Mouse (Mus musculus) lung, postnatal 4 days (tissue): Measurements from ENCODE around the gene Ppp1r15a.

Source experiments
- DNase-seq, 2 experiments: peaks; one replicate each; pipeline ENCODE4 v3.0.0; 2021

Gene Ppp1r15a

DNA sequence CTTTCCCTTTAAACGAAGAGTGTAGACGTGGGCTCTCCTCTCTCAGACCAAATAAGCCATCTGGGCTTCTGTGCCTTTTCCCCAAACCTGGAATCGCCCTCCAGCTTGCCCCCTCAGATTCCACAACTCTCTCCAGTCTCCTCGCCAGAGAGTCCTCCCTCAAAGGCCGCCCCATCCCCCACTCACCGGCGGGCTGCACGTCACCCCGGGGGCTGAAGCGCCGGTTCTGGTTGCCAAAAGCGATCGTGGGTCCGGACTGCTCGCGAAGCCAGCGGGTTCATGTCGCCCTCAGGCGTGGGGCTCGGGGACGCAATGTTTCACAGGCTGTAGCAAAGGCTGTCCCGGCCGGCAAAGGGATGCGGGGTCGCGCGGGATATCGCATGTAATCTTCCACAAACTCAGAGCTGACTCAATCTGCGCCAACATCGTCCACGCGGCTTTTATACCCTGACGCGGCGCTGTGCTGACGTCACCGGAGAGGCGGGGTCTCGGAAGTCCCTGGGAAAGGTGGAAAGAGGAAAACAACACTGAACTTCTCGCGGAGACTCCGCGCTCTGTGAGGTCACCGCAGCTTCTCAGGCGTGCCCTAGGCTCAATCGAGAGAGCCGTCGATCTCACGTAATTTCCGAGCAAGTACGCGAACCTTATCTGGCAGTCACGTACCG is at the start of gene Ppp1r15a, which contains the start of gene Plekha4:
Gene Ppp1r15a, minus strand, starts transcription at position 460 of the 665 bp plus-strand sequence.
Gene Plekha4, plus strand, starts transcription at position 522 of the 665 bp plus-strand sequence.
- DNase-seq: peak; percentile 96 to 97

DNA sequence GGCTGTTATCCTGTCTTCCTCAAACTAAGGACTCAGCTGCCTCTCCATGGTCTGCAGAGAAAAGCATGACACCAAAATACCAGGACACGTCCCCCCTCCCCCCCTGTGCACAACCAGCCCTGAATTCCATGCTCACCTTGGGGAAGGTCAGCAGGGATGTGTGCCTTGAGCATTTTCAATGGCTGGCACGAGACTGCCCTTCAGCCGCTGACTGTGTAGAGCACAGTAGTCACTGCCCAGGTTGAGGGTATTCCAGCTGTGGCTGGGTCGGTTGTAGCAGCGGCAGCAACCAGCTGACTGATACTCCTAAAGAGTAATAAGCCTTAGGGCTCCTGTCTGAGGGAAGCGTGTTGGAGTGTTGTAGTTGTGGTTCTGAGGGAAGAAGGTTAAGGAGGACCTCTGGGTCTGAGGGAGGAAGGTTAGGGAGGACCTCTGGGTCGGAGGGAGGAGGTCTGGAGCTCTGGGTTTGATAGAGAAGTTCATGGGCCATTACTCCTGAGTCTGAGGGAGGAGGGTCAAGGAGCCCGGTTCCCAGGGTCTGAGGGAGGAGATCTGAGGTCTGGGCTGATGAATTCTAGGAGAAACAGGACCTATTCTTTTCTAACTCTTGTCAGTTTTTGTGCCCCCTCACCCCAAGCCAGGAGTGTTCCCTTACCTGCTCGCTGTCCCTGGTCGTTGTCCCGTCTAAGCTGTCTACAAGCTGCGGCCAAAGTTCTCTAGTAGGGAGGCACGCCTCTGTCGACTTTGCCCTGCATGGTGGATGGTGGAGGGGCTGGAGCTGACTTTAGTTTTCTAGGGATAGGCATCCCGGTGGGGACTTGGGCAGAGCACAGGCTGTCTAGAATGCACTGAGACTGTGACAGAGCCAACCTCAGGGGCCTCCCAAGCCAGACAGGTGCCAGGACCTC is 48.7 kb upstream of the Ppp1r15a start:
- DNase-seq: no peak

DNA sequence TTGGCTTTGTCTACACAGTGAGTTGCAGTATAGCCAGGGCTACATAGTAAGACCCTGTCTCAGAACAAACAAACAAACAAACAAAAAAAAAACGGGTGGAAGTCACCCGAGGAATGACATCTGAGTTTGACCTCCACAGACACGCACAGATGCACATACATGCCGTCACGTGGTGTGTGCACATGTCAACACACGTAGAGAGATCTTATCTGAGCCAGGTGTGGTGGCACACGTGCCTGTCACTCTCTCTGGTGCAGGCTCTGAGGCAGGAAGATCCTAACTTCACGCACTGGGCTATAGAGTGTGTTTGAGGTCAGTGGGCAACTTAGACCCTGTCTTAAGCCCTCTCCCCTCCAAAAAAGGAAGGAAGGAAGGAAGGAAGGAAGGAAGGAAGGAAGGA is 47.9 kb upstream of the Ppp1r15a start:
- no peak for DNase-seq

DNA sequence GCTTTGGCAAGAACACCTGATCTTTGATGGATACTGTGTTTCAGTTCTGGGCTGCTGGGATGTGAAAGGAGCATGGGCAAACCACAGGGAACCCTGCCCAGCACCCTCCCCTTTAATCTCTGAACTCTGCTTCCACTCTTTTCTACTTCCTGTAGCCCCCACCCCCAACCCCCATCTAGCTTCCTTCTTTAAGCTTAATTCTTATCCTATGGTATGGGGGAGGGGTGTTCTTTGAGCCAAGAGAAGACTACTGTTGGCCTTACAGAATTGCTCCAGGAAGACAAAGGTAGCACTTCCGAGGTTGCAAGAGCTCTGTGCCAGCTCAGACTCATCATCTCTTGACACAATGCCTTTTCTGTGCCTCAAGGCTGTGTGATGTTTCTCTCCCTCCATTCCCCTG is 45.9 kb upstream of the Ppp1r15a start:
- no peak for DNase-seq

DNA sequence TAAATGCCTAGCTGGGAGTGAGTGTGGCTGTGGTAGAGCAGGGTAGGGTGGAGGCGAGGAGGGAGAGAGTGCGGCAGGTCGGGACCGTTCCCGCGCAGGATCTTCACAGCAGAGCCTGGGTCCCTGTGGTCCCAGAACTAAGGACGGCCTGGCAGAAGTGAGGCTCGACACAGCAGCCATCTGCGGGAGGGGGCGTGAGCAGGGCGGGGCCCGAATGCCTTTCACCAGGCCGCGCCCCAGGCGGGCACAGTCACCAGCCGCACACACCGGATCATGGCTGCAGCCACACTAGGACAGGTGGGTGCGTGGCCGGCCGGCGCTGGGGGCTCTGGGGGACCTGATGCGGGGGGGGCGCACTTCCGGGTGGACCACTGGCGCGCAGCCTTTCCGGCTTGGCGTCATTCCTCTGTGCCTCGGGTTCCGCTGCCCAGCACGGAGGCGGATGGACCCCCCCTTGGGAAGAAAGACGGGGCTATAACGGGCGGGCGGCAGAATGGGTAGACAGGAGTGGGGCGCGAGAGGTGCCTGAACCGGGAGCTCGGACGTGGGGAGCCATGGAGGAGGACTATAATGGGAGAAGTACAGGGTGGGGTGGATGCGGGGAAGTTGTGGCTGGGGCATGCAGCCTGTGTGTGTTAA is 44.2 kb upstream of the Ppp1r15a start, which contains the start of gene Bcat2:
Gene Bcat2, plus strand, starts transcription at position 51 of the 639 bp plus-strand sequence.
- DNase-seq: peak; percentile 83 to 89

DNA sequence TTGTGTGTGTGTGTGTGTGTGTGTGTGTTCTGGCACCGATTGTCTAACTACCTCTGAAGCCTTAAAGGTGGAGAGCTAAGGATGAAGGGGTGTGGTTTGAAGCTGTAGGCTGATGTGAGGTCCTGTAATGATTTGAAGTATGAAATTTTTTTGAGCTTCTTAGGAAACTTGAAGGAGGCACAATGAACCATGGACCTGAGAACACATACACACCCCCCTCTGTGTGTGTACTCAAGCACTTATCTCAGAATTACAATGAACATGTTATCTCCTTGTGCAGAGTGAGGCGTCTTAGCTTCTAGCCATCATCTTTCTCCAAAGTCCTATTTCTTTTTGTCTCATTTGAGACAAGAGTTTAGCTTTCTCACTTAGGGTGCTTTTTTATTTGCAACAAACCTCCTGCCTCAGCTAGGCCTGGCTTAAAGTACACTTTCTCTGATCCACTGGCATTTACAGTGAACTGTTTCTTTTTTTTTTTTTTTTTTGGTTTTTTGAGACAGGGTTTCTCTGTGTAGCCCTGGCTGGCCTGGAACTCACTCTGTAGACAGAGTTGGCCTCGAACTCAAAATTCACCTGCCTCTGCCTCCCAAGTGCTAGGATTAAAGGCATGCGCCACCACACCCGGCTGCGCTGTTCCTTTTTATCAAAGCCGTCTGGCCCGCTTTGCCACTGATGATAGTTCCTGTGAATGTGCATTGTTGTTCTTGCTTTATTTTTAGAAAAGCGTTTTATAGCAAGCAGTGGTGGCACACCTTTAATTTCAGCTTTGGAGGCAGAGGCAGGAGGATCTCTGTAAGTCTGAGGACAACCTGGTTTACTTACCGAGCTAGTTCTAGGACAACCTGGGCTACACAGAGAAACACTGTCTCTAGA is 42.8 kb upstream of the Ppp1r15a start:
- no peak for DNase-seq

DNA sequence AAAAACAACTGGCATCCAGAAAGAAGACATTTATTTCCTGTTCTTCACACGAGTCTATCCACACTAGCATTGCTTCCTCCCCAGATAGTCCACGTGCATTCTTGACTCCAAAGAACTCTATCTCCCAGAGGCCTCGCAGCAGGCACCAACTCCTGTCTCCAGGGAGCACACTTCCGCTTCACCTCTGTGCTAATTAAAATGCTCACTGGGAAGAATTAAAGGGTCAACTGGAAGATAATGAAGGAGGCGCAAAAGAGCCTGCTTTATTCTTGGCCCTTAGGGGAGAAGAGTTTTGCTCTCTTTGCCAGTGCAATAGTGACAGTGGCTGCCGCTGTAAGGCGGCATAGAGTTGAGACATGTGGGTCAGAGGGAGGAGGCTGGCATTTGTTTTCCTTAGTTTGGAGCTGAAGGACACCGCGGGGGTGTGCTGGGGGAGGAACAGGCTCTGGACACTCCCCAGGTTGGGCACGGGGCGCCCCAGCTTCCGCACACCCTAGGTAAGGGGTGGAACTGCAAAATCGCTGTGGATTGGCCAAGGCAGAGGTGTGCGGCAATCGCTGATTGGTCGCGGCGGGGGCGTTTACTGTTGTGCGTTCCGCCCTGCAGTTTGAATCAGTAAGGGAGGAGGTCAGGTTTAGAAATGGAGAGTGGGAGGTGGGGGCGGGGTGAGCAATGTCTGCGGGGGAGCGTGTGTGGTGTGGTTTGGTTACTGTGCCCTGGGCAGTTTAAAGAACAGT is 41.9 kb upstream of the Ppp1r15a start:
- DNase-seq: peak; percentile 92 to 96

DNA sequence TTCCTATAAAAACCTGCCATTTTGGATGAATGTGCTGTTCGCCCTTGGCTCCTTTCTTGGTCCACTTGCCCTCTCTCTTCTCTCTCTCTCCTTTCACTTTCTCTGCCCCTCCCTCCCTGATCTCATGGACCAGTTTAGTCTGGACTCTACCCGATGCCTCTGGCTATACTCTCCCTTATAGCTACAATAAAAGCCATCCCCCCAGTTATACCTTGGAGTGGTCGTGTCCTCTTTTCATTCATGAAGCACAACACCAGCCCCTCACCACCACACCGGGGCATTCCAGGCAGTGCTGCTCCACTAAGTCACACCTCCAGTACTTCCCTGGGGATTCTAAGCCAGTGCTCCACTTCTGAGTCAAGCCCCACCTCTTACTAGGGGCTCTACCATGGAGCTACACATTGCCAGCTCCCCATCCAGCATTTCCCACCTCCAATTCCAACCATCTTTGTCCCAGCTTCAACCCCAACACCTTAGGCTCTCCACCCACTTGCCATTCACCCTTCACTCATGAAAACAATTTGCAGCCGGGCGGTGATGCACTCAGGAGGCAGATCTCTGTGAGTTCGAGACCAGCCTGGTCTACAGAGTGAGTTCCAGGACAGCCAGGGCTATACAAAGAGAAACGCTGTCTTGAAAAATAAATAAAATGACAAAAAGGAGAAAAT is 41.2 kb upstream of the Ppp1r15a start:
- DNase-seq: peak in 1 of 2 experiments; percentile 17

DNA sequence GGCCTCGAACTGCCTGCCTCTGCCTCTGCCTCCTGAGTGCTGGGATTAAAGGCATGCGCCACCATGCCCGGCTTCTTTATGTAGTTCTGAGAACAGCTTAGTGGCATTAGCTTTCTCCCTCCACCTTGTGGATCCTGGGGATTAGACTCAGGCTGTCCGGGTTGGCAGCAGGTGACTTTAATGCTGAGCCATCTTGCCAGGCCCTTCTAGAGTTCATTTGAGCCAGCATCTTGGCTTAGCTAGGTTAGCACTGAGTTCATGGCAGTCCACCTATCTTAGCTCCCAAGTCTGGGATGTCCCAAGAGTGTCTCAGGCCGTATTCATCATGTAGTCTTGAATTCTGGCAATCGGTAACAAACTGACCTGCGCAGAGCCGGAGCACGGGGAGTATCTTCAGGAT is 39.4 kb upstream of the Ppp1r15a start:
- no peak for DNase-seq

DNA sequence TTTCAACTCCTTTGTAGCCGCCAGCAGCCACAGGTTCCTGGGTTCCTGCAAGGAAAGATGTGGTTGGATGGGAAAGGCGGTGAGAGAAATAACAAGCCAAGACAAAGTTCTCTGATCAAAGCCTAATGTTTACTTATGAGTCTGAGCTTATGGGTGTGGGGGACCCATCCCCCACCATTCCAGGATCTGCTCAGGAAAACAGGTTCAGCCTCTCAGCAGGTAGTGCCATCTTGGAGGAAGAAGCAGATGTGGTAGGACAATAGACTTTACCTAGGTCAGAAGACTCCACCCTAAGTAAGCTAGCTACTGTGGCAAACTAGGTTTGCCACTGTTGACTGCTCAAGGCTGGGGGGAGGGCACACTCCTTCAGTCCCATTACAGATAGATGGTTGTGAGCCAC is 38.7 kb upstream of the Ppp1r15a start:
- peak in 1 of 2 experiments; percentile 11 for DNase-seq

DNA sequence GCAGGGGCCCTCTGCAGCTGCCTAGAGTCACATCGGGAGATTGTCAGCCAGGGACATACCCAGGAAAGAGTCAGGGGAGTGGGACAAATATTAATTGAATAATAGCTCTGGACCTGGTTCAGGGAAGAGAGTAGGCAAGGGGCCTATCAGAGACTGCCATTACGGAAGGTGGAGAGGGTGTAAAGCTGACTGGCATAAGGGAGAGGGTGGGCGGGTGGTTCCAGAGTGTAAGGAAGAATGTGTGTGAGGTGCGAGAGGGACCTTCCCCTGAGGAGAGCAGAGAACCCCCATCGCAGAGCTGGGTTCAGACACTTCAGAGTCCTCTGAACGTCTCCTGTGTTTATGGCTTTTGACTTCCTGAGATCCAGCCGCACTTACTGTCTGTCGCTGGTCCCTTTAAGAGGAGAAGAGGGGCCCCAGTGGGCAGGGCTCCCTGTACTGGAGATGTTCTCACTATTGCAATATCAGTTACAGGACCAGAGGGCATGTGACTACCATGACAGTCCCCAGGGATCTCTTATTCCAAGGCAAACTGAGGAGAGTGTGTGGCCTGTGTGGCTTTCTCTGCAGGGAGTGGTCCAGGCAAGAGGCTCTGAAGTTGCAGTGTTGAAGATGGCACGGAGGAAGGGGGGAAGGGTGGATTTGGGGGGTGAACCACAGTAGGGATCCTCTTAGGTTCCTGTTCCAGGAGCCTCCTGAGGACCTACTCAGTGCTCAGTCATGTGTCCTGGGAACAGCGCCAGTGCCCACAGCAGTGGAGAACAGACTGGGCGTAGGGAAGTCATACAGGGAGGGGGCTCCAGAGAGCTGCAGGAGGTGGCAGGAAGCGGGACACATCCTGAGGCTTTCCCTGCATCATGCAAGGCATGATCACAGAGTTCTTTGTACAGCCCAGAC is 35.8 kb upstream of the Ppp1r15a start:
- peak in 1 of 2 experiments; percentile 25 for DNase-seq

DNA sequence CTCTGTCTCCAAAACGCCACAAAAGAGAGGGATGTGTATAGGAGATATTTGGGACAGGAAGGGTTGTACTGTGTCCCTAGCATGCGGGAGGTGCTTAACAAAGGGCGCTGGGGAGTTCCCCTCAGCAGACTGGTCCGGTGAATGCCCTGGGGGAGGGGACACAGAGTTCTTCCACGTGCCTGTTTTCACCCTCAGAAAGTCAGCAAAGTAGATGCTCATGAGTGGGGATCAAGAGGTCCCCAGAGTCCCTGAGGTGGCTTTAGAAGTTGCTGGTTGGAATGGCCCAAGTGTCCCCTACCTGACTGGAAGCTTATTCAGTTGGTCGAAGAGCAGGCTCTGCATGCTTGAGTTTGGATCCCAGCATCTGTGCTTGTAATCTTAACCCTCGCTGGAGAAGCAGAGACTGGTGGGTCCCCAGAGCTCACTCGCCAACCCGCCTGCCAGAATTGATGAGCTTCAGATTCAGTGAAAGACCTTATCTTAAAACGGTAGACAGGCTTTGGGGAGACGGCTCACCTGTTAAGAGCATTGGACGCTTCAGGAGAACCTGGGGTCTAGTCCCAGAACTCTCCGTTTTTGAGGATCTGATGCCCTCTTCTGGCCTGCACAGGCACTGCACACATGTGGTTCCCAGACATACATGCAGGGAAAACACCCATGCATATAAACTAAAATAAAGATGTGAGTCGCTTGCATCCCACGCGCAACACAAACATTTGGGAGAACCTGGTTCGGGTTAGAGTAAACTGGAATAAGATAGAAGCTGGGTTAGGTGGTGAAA is 35.0 kb upstream of the Ppp1r15a start:
- peak; percentile 70 to 87 for DNase-seq

DNA sequence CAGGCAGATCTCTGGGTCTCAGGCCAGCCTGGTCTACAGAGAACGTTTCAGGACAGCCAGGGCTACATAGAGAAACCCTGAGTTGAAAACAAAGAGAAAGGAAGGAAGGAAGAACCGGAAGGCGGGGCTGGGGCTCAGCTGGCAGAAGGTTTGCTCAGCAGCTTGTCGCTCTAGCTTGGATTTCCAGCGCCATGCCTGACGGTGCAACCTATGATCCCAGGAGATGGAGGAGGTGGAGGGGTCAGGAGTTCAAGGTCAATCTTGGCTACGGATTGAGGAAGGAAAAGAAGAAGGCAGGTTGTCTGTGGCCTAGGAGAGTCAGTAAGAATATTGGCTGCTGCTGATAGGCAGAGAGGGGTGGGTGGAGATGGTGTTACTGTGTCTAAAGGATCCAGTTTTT is 34.2 kb upstream of the Ppp1r15a start:
- DNase-seq: no peak

DNA sequence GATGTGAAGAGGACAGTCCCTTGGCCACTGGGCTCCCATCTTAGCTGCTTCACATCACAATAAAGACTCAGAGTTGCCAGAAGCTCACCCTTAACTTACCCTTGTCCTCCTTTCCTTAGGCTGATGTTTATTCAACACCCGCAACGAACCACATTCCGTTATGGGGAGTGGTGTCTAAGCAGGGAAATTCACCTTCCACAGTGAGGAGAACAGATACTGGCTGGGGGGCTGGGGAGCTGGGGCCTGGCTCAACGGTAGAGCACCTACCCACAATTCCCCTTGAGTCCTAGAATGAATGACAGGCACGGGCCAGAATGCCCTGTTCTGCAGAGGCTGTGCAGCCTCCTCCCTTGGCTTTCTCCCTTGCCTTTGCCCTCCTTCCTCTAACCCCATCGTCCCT is 32.8 kb upstream of the Ppp1r15a start:
- peak; percentile 25 to 70 for DNase-seq

DNA sequence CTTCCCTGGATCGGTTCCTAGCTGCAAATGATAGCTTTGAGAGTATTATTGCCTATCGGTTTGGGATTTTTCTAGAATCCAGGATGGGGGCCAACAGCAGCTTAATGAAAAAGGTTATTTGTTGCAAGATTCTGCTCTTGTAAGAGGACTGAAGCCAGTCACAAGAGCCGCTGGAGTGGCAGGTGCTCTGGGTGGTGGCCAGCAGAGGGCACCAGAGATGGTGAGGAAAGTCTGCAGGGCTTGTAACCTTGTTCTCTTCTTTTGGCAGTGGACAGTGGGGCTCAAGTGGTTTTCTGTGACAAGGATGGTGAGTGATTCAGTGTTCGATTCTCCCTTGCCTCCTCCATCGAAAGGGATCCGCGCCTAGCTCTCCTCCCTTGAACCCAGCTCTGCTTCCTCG is 29.7 kb upstream of the Ppp1r15a start:
- peak; percentile 82 to 87 for DNase-seq

DNA sequence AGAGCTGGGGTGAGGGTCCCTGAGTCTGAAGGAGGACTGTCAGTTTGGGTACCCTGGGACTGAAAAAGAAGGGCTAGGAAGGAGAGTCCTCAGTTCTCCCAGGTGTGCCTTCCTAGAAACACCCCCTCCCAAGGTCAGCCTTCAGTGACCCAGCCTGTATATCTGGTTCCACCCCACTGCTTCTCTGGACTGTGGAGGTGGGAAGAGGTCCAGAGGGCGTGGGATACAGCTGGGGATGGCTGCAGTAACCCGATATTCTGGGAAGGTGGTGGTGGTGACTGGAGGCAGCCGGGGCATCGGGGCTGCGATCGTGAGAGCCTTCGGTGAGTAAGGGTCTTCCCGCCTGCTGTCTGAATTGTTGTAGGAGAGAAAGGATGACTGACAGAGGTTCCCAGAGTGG is 28.7 kb upstream of the Ppp1r15a start, which contains the start of gene Hsd17b14:
Gene Hsd17b14, plus strand, starts transcription at position 150 of the 400 bp plus-strand sequence.
- no peak for DNase-seq

DNA sequence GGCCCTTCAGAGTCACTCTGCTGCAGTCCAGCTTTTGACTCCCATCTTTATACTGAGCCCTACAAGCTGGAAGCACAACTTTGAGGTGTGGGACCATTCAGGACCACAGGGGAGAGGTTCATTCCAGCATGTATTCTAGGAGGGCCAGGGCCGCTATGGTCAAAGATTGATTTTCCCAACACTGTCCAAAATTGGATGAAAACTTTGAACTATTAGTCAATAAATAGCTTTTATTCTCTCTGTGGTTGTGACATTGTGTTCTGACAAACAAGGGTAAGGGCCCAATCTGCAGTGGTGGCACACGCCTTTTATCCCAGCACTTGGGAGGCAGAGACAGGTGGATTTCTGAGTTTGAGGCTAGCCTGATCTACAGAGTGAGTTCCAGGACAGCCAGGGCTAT is 27.9 kb upstream of the Ppp1r15a start:
- DNase-seq: no peak

DNA sequence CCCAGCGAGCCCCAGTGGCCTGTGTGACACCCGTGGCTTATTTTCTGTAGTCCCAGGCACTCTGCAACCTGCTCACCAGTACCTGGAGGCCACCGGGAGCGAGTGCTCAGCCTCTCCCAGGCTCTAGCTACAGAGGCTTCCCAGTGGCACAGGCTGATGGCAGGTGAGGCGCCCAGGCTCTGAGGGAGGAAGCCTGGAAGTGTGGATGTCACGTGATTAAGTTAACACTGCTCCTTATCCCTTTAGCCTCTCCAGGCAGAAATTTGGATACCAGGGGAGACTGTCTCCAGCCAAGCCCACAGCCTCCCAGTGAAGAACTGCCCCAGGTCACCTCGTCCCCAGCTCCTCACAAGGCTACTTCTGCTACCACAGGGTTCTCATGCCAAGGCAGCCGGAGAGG is 27.5 kb upstream of the Ppp1r15a start:
- DNase-seq: no peak

DNA sequence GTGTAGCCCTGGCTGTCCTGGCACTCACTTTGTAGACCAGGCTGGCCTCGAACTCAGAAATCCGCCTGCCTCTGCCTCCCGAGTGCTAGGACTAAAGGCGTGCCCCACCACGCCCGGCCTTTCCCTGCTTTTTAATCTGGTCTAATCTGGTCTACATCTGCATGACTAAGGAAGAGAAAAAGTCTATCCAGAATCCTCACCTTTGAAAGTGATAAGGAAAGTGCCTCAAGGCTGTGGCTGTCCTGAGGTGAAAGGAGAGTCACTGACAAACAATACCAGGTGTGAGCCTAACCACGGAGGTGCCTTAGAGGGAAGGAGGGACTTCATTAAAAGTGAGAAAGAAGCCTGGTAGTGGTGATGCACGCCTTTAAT is 25.4 kb upstream of the Ppp1r15a start:
- no peak for DNase-seq
